Mouse (Mus musculus) neural tube, embryonic 14.5 days (tissue): ENCODE measurements around the gene 0610010K14Rik. TPM values are rescaled to one million over a fixed set of nuclear protein-coding genes. Genes with fewer than 3 reads are reported as not detected.
A peak's percentile ranks its signal among the peaks of the same experiment; 100 is the strongest.

Source experiments
- ATAC-seq: fragments of 200-750 bp; cut with Nextera tagmentation; 2 replicates; pipeline ENCODE4 v1.8.0; 2017; ENCODE audit warnings: low read depth, mild to moderate bottlenecking, moderate TSS enrichment, moderate library complexity
- H3K27ac ChIP-seq: fragments of 300-500 bp; sonication (generic); 2 replicates; pipeline ENCODE4 v1.5.1; 2014; ENCODE audit warnings: low read depth, mild to moderate bottlenecking, control low read depth, low read length, moderate library complexity, mixed read lengths
- H3K27me3 ChIP-seq: fragments of 300-500 bp; sonication (generic); 2 replicates; pipeline ENCODE4 v1.6.1; 2014; ENCODE audit warnings: low read length; ENCODE audit not compliant: control insufficient read depth, insufficient read depth
- H3K36me3 ChIP-seq: fragments of 300-500 bp; sonication (generic); 2 replicates; pipeline ENCODE4 v1.6.1; 2014; ENCODE audit warnings: low read length, mixed read lengths; ENCODE audit not compliant: control insufficient read depth, insufficient read depth
- H3K4me1 ChIP-seq: fragments of 300-500 bp; sonication (generic); 2 replicates; pipeline ENCODE4 v1.6.1; 2014; ENCODE audit warnings: low read length; ENCODE audit not compliant: control insufficient read depth, insufficient read depth
- H3K4me2 ChIP-seq: fragments of 300-500 bp; sonication (generic); 2 replicates; pipeline ENCODE4 v1.6.1; 2014; ENCODE audit warnings: mild to moderate bottlenecking, low read depth, low read length, control low read depth
- H3K4me3 ChIP-seq: fragments of 300-500 bp; sonication (generic); 2 replicates; pipeline ENCODE4 v1.5.1; 2014; ENCODE audit warnings: low read depth, low read length, control low read depth, mixed read lengths
- H3K9ac ChIP-seq: fragments of 300-500 bp; sonication (generic); replicated peaks from 2 replicates; pipeline ENCODE4 v1.6.1; 2014; ENCODE audit warnings: low read depth, mild to moderate bottlenecking, control low read depth, low read length, mixed read lengths
- H3K9me3 ChIP-seq: fragments of 300-500 bp; sonication (generic); 2 replicates; pipeline ENCODE4 v1.6.1; 2016; ENCODE audit warnings: low read length; ENCODE audit not compliant: control insufficient read depth
- WGBS: fragments of 180-500 bp; shearing (Covaris S2); extraction: QIAGEN DNeasy Blood & Tissue Kit; methylation state at CpG from one replicate; pipeline ENCODE4 v1.1.7; 2014; 5-methylcytosine and 5-hydroxymethylcytosine counted together
- polyA plus RNA-seq: library from polyadenylated mRNA; unstranded; fragments of >200 nt; fragmentation: Nextera tagmentation; extraction: Ambion mirVana; gene quantifications from 2 replicates; pipeline ENCODE4 v1.2.1, GENCODE M21; 2014

Gene 0610010K14Rik
- polyA plus RNA-seq, 1 experiment from 2014 or later: 161 TPM

- Histone ChIP-seq H3K9me3 (no peaks in the 10 kb centered on the region), H3K4me3 (no peak overlapping the region), H3K27me3 (peaks cover 11% of the 10 kb centered on the region), H3K4me1 (peaks cover 3% of the 10 kb centered on the region), H3K4me2 (peak overlapping the region; percentile 46), H3K36me3 (peaks cover 6% of the 10 kb centered on the region; the same call in 1 of the 2 replicates), H3K9ac (no peak overlapping the region), H3K27ac (0 out of 2 replicates have a peak overlapping the region, but pooled peaks have one; percentile 28)
- peak; percentile 45; the same call in 1 of the 2 replicates for ATAC-seq
- 0% methylated on average over 32 of the region's 32 CpGs for WGBS
These were observed 7.4 kb downstream of the 0610010K14Rik start for GRCm38 (mm10) chr11:70230239-70230727.

GRCm38 (mm10) chr11:70229260-70230010 is 8.3 kb downstream of the 0610010K14Rik start, which contains the start of gene Bcl6b:
TSS of gene Bcl6b (minus strand) at chr11:70229798.
- Histone ChIP-seq H3K27ac (0 out of 2 replicates have a peak within 1 kb of the TSS, but pooled peaks have one; percentile 28), H3K36me3 (no peaks in the 10 kb centered on the region), H3K27me3 (peaks cover 11% of the 10 kb centered on the region), H3K4me2 (peak within 1 kb of the TSS; percentile 46), H3K4me3 (peak within 1 kb of the TSS; percentile 24), H3K9ac (0 out of 2 replicates have a peak within 1 kb of the TSS, but pooled peaks have one; percentile 11), H3K9me3 (no peaks in the 10 kb centered on the region), H3K4me1 (peaks cover 3% of the 10 kb centered on the region)
- ATAC-seq: no peak
- 1% methylated on average over 39 of the region's 39 CpGs for WGBS

GRCm38 (mm10) chr11:70228828-70229227 is 8.9 kb downstream of the 0610010K14Rik start:
- 0 out of 2 replicates have a peak overlapping the region, but pooled peaks have one; percentile 11 for H3K9ac ChIP-seq
- peaks cover 3% of the 10 kb centered on the region for H3K4me1 ChIP-seq
- H3K36me3 ChIP-seq: no peaks in the 10 kb centered on the region
- 1% methylated on average over 19 of the region's 19 CpGs for WGBS
- peak overlapping the region; percentile 24 for H3K4me3 ChIP-seq
- H3K4me2 ChIP-seq: peak overlapping the region; percentile 46
- peak; percentile 38; the same call in 1 of the 2 replicates for ATAC-seq
- H3K9me3 ChIP-seq: no peaks in the 10 kb centered on the region
- H3K27me3 ChIP-seq: peaks cover 11% of the 10 kb centered on the region
- no peak overlapping the region for H3K27ac ChIP-seq

- WGBS: 90% methylated on average over 4 of the region's 4 CpGs
- H3K27me3 ChIP-seq: peaks cover 11% of the 10 kb centered on the region
- no peaks in the 10 kb centered on the region for H3K36me3 ChIP-seq
- H3K27ac ChIP-seq: no peak overlapping the region
- no peaks in the 10 kb centered on the region for H3K9me3 ChIP-seq
- no peak overlapping the region for H3K4me3 ChIP-seq
- ATAC-seq: no peak
- H3K4me1 ChIP-seq: peaks cover 3% of the 10 kb centered on the region
- H3K9ac ChIP-seq: no peak overlapping the region
- peak overlapping the region; percentile 19; the same call in 1 of the 2 replicates for H3K4me2 ChIP-seq
These were observed 10.0 kb downstream of the 0610010K14Rik start for GRCm38 (mm10) chr11:70227661-70228245.

DNA sequence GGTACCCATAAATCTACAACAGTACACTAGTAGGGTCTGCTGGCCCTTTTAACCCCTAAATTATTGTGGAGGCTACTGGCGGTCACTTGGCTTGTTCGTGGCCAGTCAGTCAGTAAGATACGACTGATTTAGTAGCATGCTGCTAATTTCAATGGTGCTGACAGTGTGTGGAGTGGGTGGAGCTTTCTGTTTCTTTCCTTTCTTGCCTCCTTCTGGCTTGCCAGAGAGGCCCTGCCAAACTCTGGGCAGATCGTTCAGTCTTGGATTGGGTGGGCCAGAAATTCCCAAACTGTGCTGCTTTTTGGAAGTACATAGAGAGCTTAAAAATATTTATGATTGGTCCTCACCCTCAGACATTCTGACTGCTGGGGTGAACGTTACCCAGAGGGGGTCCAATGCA is 10.6 kb downstream of the 0610010K14Rik start:
- H3K27me3 ChIP-seq: peaks cover 11% of the 10 kb centered on the region
- ATAC-seq: no peak
- peak overlapping the region; percentile 16; the same call in 1 of the 2 replicates for H3K4me3 ChIP-seq
- no peak overlapping the region for H3K9ac ChIP-seq
- H3K4me1 ChIP-seq: peaks cover 5% of the 10 kb centered on the region
- no peaks in the 10 kb centered on the region for H3K36me3 ChIP-seq
- WGBS: 23% methylated on average over 5 of the region's 5 CpGs
- no peak overlapping the region; the same call in 1 of the 2 replicates for H3K4me2 ChIP-seq
- H3K9me3 ChIP-seq: no peaks in the 10 kb centered on the region
- H3K27ac ChIP-seq: no peak overlapping the region

DNA sequence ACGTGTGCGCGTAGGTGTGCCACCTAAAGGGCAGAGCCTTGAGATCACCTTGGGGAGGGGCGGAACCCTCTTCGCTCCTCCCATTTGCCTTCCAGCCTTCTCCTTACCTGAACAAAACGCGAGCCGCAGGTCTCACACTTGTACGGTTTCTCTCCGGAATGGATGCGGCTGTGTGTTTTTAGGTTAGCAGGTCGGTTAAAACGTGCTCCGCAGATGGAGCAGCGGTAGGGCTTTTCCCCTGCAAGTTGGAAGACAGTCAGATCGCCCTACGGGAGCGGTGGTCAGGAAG is 11.2 kb downstream of the 0610010K14Rik start:
- ATAC-seq: no peak
- Histone ChIP-seq H3K4me2 (peak overlapping the region; percentile 44), H3K27me3 (peaks cover 11% of the 10 kb centered on the region)

DNA sequence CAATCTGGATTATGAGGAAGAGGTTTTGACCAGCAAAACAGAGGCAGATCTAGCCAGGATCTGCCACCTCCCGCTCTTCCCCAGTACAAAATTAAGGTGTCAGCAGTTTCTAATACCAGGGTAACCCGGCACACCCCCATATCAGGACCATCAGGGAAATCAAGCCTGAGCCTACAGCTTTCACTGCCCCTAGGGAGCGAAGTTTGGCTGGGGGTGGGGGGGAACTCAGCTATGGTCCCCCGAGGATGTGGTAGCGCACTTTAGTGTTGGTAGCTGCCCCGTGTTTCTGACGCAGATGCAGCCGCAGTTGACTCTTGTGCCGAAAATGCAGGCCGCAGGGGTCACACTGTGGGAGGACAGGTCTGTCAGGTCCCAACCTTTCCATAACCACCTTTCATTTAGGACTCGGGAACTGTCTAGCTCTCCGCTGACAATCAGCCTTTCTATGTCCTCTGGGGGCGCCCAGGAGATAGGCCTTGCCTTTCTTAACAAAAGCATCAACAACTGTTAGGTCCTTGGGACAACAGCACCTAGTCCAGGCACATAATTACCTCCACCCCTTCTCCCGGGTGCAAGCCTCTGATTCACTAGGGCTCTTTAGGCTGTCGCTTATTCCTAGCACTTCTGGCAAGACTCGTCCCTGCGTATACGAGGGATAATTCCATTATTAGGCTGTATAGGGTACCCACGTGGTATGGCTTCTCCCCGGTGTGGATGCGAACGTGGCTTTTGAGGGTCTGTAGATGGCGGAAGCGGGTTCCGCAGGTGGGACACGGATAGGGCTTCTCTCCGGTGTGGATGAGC is 11.7 kb downstream of the 0610010K14Rik start:
- WGBS: 16% methylated on average over 27 of the region's 27 CpGs
- Histone ChIP-seq H3K4me1 (peaks cover 10% of the 10 kb centered on the region), H3K36me3 (no peaks in the 10 kb centered on the region), H3K27me3 (peaks cover 11% of the 10 kb centered on the region), H3K9me3 (no peaks in the 10 kb centered on the region), H3K4me3 (peak overlapping the region; percentile 16), H3K9ac (no peak overlapping the region; the same call in 1 of the 2 replicates), H3K27ac (no peak overlapping the region), H3K4me2 (peak overlapping the region; percentile 44)
- ATAC-seq: 0 out of 2 replicates have a peak, but pooled peaks have one; percentile 29

More for the DNA sequence above, 11.2 kb downstream of the 0610010K14Rik start:
- no peak overlapping the region for H3K9ac ChIP-seq
- no peaks in the 10 kb centered on the region for H3K36me3 ChIP-seq
- H3K9me3 ChIP-seq: no peaks in the 10 kb centered on the region
- 8% methylated on average over 18 of the region's 18 CpGs for WGBS
- peaks cover 10% of the 10 kb centered on the region for H3K4me1 ChIP-seq
- no peak overlapping the region for H3K27ac ChIP-seq
- peak overlapping the region; percentile 16 for H3K4me3 ChIP-seq

DNA sequence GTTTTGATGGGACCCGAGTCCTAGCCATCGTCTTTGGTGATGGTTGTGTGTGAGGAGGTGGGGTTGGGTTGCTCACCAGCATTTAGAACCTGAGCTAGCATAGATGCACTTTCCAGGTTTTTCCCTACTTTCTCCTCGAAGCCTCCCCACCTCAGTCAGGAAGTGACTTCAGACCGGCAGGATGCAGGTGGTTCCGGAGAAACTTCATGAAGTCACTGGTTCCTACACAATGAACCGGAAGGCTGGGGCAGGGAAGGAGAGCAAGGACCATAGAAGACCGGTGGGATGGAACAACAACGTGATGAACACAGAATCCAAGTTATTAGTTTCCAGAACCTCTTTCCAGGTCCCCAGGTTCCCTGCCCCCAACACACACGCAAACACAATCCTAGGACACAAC is 14.0 kb downstream of the 0610010K14Rik start:
- Histone ChIP-seq H3K27ac (no peak overlapping the region), H3K4me1 (peaks cover 21% of the 10 kb centered on the region), H3K4me2 (no peak overlapping the region), H3K27me3 (peaks cover 7% of the 10 kb centered on the region), H3K9me3 (no peaks in the 10 kb centered on the region), H3K9ac (no peak overlapping the region), H3K36me3 (no peaks in the 10 kb centered on the region), H3K4me3 (no peak overlapping the region)
- WGBS: 87% methylated on average over 9 of the region's 9 CpGs
- ATAC-seq: no peak
